Mouse (Mus musculus) left cerebral cortex, adult 9 months (tissue): Measurements from ENCODE around the gene Cox8b.
"Not testable (repeated sequence)": the region's sequence is repeated elsewhere in the genome, so short reads cannot be mapped to it uniquely, and the experiment has no call there.

Source experiments
- DNase-seq, 2 experiments: peaks; one replicate each; pipeline ENCODE4 v3.0.0; 2022; ENCODE audit warnings: low spot score in 2 of 2

The Cox8b gene

DNA sequence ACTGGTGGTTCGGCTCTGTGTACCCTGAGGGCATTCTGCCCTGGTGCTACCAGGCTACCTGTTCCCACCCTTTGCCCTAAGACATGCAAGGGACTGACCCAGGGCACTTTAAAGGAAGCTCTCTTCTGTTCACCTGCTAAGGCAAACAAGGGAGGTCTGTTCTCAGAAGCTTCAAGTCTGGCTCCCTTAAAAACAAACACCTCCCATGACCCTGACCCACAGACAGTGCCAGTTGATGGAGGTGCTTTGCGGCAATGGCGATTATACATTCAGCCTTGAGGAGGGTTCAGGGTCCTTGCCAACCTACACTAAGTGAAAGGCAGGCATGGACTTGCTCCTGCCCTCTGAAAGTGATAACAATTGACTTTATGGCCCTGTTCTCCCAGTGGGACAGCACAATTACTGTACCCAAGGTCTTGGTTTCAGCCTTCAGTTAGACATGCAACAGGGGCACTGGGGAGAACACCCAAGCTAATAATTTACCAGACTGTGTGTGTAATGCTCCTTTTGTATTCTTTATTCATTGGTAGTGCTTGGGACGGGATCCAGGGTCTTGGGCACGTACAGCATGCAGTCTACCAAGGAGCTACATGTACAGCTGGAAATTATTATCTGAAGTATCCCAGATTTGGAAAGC, 12.7 kb upstream of the Cox8b start:
- DNase-seq, result no peak

- DNase-seq, result peak; percentile 50 to 52
Observed at GRCm38 (mm10) chr7:140912293-140912692, 12.0 kb upstream of the Cox8b start.

GRCm38 (mm10) chr7:140908634-140909107, 8.4 kb upstream of the Cox8b start:
- DNase-seq, result peak in 1 of 2 experiments; percentile 63

GRCm38 (mm10) chr7:140908181-140908580, 7.9 kb upstream of the Cox8b start:
- DNase-seq, result no peak

DNA sequence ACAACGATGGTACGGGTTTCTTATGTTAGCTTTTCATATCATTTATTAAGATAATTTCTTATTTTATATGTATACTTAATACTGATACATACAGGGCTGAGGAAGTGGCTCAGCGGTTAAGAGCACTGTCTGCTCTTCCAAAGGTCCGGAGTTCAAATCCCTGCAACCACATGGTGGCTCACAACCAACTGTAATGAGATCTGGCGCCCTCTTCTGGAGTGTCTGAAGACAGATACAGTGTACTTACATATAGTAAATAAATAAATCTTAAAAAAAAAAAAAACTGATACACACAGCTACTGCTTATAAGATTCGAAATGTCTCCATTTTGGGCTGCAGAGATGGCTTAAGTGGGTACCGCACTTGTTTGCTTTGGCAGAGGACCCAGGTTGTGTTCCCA, 7.5 kb upstream of the Cox8b start:
- no peak for DNase-seq

DNA sequence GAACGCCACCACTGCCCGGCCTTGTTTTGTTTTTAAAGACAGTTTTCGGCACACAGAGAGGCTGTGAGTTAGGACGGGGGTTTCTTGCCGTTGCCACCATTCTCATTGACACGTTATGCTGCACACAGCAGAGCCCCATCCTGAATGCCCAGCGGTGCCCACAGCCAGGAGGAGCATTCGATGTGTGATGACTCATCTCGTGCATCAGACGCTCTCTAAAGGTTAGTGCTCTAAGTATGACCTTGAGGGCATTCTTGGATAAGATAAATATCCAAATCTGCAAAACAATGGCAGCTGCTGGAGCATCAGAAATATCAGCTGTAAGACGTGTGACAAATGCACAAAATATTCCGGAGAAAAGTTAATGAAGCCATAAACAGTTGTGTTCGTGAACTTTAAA, 6.9 kb upstream of the Cox8b start:
- no peak for DNase-seq

GRCm38 (mm10) chr7:140905642-140906081, 5.4 kb upstream of the Cox8b start:
- no peak for DNase-seq

DNA sequence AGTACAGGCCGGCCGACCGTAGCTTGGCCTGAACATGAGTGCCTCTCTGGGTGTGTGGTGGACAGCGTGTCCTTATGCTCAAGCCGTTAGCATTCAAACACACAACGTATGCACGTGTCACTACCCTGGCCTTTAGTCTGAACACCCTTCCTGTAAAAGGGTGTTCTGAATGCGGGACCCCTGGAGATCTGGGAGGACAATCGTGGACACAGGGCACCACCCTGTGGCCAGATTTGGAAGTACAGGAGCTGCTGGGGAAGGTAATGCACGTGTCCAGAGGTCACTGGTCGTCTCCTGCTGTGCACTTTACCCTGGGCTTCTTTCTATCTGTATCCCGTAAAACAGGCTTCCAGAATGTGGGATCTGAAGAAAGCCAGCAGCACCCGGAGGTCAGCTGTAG, 3.0 kb upstream of the Cox8b start:
- peak in 1 of 2 experiments; percentile 74 for DNase-seq

DNA sequence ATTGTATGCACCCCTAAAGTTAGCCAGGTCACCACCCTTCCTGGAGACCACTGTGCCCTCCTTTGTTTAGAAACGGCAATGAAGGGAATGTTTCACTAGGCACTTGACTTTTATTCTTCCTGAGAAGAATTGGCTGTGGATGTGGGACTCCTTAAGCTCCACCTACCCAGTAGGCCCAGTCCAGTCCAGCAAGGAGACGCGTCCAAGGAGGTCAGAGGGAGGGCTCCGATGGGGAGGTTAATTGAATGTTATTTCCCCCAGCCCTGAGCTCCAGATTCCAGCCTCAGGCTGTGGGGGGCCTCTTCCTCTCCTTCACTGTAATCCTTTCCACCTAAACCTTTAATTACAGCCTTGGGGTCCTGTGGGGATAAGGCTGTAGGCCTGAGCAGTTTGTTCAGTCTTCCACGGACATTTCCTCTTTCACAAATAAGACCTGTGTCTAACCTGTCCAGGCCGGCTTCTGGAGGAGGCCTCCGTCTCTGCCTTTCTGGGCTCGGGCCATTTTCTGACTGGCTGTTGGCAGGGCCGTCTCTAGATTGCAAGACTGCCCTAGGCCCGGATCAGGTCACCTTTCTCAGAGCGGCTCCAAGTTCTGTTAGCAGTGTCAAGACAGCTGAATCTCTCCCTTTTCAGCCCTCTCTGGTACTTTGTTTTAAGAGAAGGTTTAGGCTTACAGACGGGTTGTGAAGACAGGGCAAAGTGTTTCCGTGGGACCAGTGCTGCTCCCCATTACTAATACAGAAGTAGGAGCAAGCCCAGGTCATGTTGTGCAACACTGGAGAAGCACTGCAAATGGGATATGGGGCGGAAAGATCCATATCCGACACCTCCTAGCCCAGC, 2.0 kb upstream of the Cox8b start:
- no peak for DNase-seq

DNA sequence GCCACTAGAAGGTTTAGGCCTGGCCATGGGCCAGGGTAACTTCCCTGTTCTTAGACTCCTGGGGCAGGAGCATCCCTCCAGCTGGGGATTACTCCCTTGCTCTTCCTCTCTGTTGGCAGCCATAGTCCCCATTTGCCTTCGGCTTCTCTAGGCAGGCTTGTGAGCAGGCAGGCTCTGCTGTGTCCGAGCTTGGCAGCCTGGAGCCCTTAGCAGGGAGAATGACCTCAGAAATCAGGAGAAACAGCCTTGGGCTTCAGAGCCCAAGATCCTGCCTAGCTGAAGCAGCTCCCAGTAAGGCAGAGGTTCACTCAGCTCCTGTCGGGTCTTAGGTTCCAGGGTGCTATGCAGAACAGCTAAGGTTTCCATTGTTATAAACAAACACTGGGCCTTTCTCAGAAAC, 1.1 kb downstream of the Cox8b start:
- no peak for DNase-seq

- DNase-seq, result no peak
Observed at GRCm38 (mm10) chr7:140897863-140898262, 2.4 kb downstream of the Cox8b start.

GRCm38 (mm10) chr7:140894611-140895010, 5.6 kb downstream of the Cox8b start:
- no peak for DNase-seq

DNA sequence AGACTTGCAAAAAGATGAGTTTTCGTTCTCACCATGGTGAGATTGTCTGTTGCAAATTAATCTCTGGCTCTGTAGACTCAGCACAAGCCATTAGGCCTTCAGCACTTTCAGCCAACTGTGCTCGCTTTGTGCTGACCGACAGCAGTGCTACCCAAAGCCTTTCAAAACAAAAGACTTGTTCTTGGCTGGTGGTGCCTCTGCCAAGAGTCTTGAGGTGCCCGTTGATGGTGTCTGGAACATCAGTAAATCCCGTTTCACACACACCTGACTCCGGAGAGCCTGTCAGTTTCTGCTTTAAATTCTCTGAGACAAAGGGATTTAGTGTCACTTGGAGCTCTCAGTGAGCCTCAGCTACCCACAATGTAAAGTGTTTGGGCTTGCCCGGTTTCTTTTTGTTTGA, 6.2 kb downstream of the Cox8b start:
- no peak for DNase-seq

GRCm38 (mm10) chr7:140890636-140891035, 9.6 kb downstream of the Cox8b start:
- not testable (repeated sequence) for DNase-seq

GRCm38 (mm10) chr7:140882469-140882803, 17.8 kb downstream of the Cox8b start:
- DNase-seq, result no peak

DNA sequence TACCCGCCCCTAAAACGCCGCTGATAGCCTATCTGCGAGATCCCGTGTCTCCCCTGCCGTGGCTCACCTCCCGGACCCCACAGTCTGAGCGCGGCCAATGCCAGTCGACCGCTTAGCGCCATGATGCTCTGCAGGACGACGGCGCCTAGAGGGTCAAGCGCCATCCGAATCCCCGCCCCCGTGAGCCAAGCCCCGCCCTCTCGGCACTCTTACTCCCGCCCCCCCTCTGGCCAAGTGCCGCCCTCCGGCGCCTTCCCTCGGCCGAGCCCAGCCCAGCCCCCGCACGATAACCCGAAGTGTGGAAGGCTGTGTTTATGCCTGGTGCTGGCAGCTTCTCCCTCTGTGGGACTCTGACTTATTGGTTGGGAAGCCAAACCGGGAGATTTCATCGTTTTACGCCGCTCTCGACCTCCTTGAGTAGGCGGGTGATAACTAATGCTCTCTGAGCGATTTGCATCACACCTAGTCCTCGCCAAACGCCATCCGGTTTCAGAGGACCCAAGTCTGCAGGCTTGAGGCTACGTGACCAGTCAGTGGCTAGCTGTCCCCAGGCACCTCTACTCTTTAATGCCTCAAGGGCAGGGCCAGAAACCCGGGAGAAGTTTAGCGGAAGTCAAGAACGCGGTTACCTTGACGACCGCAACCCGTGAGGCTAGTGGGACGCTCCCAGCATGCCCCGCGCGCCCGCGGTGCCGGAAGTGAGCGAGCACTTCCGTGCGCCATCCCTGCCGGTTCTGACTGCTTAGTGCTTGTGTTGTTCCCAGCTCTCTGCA, 18.4 kb downstream of the Cox8b start, which contains the start of the genes Psmd13 and Sirt3:
Gene Psmd13, plus strand, starts transcription at position 273 of the 773 bp plus-strand sequence.
Gene Sirt3, minus strand, starts transcription at position 614 of the 773 bp plus-strand sequence.
- peak; percentile 80 to 94 for DNase-seq

DNA sequence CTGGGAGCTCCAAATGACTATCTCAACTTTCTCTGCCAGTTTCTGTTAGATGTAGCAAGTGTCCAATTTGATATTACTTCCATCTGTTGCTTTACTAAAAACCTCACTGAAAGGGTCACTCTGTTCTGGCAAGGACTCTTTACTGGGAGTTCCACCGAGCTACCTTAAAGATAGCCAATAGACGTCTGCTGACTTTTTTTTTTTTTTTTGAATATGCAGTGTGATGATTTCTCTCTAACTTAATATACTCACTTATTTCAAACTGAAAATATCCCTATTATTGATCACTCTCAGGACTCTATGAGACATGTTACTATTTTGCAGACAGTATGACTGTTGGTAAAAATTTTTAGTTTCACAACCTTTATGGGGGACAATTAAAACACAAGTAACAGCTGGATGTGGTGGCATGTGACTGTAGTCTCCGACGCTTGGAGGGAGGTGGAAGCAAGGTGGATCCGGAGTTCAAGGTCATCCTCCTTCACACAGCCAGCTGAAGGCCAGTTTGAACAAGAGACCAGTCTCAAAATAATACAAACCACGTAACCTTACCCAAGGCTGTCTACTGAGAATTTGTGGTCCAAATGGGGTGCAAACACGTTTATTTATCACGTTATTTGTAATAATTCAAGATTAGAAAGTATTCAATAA, 19.3 kb downstream of the Cox8b start:
- DNase-seq, result no peak

DNA sequence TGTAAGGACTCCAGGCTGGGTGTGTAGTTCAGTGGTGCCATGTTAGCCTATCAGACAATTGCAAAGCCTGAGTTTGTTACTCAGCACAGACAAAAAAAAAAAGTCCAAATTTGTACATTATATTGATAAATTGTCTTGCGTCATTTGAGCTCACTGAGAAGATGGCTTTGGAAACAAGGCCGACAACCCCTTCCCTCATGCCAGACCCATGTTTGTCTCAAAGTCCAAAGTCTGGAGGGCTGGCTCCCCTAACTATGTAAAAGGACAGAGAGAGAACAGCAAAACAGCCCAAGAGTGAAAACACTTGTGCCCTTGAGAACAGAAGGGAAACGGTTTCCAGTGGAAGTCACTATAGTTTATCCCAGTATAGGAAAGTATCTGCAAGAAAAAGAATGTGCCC, 19.8 kb downstream of the Cox8b start:
- DNase-seq, result no peak

DNA sequence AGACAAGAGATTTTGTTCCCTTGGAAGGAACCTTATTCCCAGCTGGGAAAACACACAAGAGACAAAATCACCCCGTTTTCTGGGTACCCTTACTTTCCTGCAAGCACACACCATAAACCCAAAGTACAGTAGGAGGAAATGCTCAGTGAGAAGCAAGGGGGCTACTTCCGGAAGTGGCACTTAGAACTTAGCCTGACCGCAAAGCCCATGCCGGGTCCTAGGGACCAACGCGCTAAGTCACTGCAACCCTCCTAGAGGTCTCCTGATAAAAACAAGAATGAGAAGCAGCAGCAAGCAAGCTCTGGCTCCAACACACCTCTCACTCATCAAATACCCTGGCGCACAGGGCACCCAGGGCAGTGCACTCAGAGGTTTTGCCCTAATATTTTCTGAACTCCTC, 20.9 kb downstream of the Cox8b start:
- DNase-seq, result no peak

DNA sequence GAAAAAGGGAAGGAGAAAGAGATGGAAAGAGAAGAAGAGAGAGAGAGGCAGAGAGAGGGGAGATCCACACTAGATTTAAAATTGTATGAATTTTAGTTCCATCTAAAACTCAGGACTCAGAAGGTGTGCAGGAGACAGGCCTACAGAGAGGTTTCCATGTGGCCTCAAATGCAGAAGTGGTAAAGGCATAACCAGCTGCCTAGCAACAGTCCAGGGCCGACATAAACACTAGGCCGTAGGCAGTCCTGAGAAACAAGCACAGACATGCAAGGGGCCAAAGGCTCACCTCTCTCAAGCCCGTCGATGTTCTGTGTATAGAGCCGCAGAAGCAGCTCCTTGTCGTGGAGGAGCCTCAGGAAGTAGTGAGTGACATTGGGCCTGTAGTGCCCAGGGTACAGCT, 22.9 kb downstream of the Cox8b start:
- DNase-seq, result no peak

DNA sequence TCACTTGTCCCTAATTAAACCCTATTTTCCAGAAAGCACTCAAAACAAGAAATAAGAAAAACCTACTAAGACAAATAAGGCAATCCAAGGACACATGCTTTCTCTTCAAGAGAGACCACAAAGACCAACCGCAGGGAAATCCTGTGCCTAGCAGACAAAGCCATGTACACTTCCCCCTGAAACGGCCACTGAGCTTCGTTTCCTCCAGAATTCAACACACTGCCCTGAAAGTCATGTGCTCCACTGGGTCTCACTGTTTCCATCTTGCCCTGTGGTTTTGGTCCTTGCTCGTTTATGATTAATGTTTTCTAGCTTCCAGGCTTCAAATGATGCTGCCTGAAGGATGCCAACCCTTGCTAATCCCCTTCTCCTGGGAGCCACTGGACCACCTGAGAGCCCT, 26.0 kb downstream of the Cox8b start:
- DNase-seq, result no peak

- DNase-seq, result no peak
Observed at GRCm38 (mm10) chr7:140864761-140865160, 35.5 kb downstream of the Cox8b start.
